9 mouse cellular contexts compared by ENCODE assay signal in the genomic region with DNA sequence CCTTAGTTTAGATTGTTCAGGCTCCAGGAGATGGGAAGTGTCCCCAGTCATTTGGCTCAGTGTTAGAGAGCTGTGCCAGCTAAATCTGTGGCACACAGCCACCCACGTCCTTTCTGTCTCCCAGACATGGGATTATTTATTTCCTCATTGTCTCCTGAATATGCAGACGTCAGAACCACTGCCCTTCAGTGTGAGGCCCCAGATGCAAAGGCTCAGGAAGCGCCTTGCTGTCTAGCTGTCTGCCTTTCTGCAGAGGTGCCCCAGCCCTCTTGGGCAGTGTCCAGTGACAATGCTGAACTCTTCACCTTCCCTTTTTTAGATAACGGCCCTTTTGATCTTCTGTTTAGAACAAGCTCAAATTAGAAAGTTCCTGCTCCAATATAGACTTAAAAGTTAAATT.
A peak's percentile ranks its signal among the peaks of the same experiment; 100 is the strongest.
DNase-seq lines count a peak whose midpoint lies in the region; ATAC-seq and TF ChIP-seq lines count a peak whose summit lies in the region.
"Had no signal": no experiment of that assay in that cellular context is flagged by ENCODE, and none has a peak within 500 bp of the region (broad histone marks: within the 10 kb centered on the region; RNA-seq: fewer than 3 reads in every experiment).

No protein-coding gene starts in this region.

- H3K4me3 ChIP-seq in heart, embryonic 15.5 days: no peak overlapping the region
- no peak overlapping the region for H3K4me3 ChIP-seq in layer of hippocampus, adult 2 months
- H3K4me3 ChIP-seq: midbrain, embryonic 12.5 days had no signal

- H3K36me3 ChIP-seq in heart, embryonic 15.5 days: no peaks in the 10 kb centered on the region
- H3K36me3 ChIP-seq: midbrain, embryonic 12.5 days had no signal

- no peak overlapping the region for H3K9ac ChIP-seq in heart, embryonic 15.5 days
- H3K9ac ChIP-seq: midbrain, embryonic 12.5 days had no signal

- TF ChIP-seq CTCF in layer of hippocampus, adult 2 months (conservative IDR thresholded peaks at IDR 0.05): no peak

- ATAC-seq in heart, embryonic 15.5 days (replicated peaks; ENCODE audit: insufficient number of reproducible peaks, insufficient read depth, low FRiP score, low read depth): peak; percentile 69
- no peak for ATAC-seq in erythroid progenitor cell, adult 5-6 weeks (replicated peaks; ENCODE audit: low FRiP score, poor library complexity, severe bottlenecking)

- H3K4me1 ChIP-seq in heart, embryonic 15.5 days (replicated peaks): peaks cover 15% of the 10 kb centered on the region

- no peaks in the 10 kb centered on the region for H3K27me3 ChIP-seq in heart, embryonic 15.5 days
- H3K27me3 ChIP-seq: midbrain, embryonic 12.5 days had no signal

- DNase-seq in ovary, postnatal 36 days (ENCODE audit: low spot score): peak; percentile 15
- no peak for DNase-seq in ovary, postnatal 10 days (ENCODE audit: low spot score)
- DNase-seq in layer of hippocampus, adult 2 months (ENCODE audit: low spot score in 2 of 2): peak; percentile 46 to 47
- peak; percentile 85 for DNase-seq in lung, postnatal 25 days (ENCODE audit: low spot score)
- DNase-seq in liver: no peak
- no peak for DNase-seq in thymus, postnatal 14 days

- H3K27ac ChIP-seq in heart, embryonic 15.5 days: peak overlapping the region; percentile 40
- H3K27ac ChIP-seq in layer of hippocampus, adult 2 months: no peak overlapping the region
- H3K27ac ChIP-seq: midbrain, embryonic 12.5 days had no signal

- H3K9me3 ChIP-seq in heart, embryonic 15.5 days (replicated peaks): no peaks in the 10 kb centered on the region
- H3K9me3 ChIP-seq: midbrain, embryonic 12.5 days had no signal

- WGBS in heart, embryonic 15.5 days: 10% methylated on average over 4 of the region's 4 CpGs

- H3K4me2 ChIP-seq in heart, embryonic 15.5 days: no peak overlapping the region
- H3K4me2 ChIP-seq: midbrain, embryonic 12.5 days had no signal

Comparison
In these comparisons a context has a peak if more than half of its experiments do, and no peak if none do; other contexts are left out.
1. DNase-seq: peak in ovary, postnatal 36 days (single experiment), layer of hippocampus, adult 2 months (2 of 2) and lung, postnatal 25 days (single experiment); none in ovary, postnatal 10 days (single experiment), liver (single experiment) and thymus, postnatal 14 days (single experiment).